Mouse (Mus musculus) cerebellum, postnatal 10 days (tissue): Measurements from ENCODE around the gene Fbf1.
"Not testable (repeated sequence)": the region's sequence is repeated elsewhere in the genome, so short reads cannot be mapped to it uniquely, and the experiment has no call there.

Source experiments
- DNase-seq, 2 experiments: peaks; one replicate each; pipeline ENCODE4 v3.0.0; 2021; ENCODE audit warnings: mixed read lengths in 2 of 2

Fbf1 gene

DNA sequence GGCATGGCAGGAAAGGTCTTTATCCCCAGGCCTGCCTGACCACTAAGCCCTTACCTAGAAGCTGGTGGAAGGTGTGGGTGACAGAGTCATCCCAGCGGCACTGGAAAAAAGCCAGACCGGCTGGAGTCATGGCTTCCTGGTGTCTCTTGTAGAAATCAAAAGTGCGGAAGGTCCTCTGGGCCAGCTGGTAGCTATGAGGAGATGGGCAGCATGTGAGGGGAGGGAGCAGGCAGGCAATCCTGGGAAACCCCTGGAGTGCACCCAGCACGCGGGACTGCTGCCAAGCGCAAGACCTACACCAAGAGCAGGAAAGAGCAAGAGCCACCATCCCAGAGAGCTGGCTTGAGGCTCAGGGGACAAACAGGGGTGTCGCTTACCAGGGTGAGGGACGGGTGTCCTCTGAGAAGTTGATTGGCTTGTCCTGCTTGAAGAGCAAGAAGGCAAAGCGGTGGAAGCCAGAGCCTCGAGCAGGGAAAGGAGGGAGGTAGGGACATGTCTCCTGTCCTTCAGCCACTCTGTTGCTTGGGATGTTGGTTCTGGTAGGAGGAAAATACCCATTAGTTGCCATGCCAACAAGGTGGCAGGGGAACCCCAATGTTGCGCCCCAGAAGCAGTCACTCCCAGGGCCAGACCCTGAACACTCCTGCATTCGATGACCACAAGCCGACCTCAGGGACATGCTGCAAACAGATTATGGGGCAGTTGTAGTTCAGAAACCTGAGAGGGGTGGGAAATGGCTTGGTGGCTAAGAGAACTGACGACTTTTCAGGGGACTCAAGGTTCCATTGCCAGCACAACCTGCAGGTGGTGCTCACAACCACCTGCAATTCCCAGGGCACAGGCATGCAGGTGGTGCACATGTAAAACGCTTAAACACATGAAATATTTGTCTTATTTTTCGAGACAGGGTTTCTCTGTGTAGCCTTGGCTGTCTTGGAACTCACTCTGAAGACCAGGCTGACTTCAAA lies 35.3 kb downstream of the Fbf1 start:
- peak in 1 of 2 experiments; percentile 34 for DNase-seq

DNA sequence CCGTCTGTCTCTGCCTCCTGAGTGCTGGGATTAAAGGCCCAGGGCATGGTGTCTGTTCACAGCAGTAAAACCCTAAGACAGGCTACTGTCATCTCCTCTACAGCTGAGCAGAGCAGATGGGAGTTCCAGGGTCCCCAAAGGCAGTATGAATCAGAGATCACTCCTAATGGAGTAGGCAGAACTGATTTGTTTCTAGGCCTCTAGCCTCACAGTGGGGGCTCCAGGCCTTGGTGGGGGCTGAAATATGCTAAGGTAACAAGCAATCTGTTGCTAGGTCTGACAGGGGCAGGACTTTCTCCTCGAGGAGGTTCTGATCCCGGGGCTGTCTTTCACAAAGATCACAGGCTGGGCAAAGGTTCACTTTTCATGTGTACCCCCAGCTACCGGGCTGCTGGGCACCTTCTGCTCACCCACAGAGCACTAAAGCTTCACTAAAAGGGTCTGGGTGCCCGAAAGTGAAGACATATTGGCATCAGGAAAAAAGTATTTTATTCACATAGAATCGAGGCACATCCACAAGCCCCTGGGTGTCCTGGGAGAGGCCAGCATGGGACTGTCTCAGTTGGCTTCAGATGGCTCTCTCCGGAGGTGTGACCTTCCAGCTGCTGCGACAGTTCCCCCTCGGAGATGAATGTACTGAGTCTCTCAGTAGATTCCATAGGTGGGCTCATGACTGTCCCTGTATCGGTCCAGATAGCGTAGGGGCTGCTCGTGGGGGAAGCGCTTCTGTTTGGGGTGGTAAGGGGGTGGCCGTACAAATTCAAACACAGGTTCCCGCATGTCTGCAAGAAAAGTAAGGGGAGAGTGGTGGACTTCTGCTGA lies 36.4 kb downstream of the Fbf1 start:
- DNase-seq = peak in 1 of 2 experiments; percentile 53

- peak; percentile 92 to 94 for DNase-seq
Measured at GRCm38 (mm10) chr11:116130488-116131205, 37.3 kb downstream of the Fbf1 start, which contains the start of gene Trim65. TSS of gene Trim65 (minus strand) at chr11:116131128.

DNA sequence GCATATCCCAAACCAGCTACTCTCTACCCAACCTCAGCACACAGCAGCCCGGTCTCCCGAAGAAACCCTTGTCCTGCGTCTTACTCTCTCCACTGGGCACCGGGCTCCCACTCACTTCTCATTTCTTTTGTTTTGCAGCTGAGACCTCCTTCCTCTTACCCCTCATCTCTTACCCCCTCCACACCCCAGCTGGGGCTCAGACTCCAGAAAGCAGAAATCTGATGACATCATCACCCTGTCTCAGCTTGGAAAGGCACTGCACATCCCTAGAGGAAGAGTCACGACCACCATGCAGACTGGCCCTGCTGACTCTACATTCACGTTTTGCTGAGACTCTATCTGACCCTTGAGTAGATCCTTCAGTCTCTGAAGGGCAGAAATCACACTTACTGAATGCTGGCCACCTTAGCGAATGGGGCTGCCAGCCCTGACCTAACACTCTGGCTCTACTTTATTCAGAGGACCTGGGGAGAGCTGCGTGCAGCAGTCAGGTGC lies 37.9 kb downstream of the Fbf1 start:
- no peak for DNase-seq

GRCm38 (mm10) chr11:116129091-116129790 lies 38.7 kb downstream of the Fbf1 start:
- DNase-seq = peak in 1 of 2 experiments; percentile 18

DNA sequence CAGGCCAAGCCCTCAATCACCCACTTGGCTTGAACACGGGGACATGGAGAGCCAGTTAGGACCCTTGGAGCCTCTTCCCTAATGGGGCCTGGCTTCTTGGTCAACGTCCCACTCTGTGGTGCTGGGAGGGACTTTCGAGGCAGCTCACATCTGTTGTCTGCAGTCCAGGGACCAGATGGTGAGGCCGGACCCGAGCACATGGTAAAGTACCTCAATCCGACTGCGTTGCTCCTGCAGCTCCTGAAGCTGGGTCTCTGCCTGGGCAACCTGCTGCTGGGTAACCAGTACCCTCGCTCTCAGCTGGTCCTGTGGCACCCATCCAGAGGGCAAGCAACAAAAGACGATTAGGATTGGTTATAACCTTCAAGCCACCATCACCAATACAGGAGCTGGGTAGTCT lies 40.0 kb downstream of the Fbf1 start:
- DNase-seq = peak; percentile 88 to 92

GRCm38 (mm10) chr11:116127156-116127980 lies 40.6 kb downstream of the Fbf1 start, which contains the start of gene Trim47:
TSS of gene Trim47 (minus strand) at chr11:116127210.
- DNase-seq = peak; percentile 85 to 86

GRCm38 (mm10) chr11:116126261-116126660 lies 41.7 kb downstream of the Fbf1 start:
- DNase-seq = no peak

- not testable (repeated sequence) for DNase-seq
Measured at GRCm38 (mm10) chr11:116121731-116122245, 46.2 kb downstream of the Fbf1 start.

DNA sequence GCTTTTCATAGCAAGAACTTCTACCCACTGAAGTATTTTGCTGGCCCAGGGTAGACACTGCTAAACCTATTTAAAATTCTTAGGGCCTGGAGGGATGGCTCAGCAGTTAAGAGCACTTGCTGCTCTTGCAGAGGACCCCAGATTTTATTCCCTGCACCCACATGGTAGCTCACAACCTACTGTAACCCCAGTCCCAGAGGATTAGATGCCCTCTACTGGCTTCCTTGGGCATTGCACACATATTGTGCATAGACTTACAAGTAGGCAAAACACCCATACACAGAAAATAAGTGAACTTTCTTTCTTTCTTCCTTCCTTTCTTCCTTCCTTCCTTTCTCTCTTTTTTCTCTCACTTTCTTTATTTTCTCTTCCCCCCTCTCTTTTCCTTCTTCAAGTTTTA lies 50.1 kb downstream of the Fbf1 start:
- peak in 1 of 2 experiments; percentile 37 for DNase-seq

DNA sequence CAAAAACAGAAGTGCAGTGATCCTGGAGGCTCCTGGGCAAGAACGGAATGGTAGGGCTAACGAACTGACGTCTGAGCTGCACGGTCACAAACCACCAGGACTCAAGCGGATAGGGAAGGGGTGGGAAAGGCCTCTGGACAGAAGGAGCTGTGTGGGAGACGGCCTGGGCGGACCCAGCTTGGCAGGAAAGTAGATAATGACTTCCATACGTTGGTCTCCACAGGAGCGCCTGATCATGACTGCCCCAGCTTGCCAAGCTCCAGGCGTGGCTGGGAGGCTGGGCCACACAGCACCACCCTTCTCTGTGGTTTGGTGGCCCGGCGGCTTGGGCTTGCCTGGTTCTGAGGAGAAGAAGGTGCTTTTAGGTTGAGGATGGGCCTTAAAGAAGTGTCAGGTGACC lies 50.7 kb downstream of the Fbf1 start:
- no peak for DNase-seq

DNA sequence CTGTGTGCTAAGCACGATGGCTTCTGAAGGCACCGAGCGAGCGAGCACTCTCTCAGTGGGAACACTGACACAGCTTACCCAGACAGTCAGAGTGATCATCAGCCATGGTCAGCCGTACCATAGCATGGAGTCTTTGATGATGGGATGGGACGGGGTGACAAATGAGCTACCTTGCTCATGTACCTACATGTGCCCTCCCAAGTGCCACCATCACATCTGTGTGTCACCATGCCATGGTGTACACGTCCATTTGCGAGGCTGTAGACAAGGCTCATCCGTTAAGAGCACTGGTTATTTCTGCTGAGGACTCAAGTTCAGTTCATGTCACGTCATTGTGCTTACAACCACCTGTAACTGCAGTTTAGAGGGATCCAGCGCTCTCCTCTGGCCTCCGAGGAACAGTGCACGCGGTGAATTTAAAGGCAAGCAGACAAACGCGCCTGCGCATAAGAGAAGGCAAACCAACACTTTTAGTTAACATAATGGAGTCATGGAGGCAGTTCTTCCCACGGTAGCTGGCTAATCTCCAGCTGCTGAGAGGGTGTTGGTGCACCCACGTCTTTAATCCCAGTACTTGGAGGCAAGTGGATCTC lies 56.3 kb downstream of the Fbf1 start:
- DNase-seq = no peak

DNA sequence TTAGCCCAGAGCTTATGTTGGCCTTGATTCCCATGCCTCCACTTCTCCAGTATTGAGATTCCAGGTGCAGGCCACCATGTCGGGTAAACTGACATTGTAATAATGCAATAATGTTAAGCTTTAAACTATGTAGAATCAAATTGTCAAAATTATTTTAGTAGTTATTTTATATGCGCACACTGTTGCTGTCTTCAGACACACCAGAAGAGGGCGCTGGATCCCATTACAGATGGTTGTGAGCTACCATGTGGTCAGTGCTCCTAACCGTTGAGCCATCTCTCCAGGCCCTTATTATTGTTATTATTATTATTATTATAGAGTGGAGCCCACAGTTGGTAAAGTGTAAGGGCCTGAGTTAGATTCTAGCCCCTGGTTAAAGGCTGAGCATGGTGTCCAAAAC lies 56.9 kb downstream of the Fbf1 start:
- no peak for DNase-seq

GRCm38 (mm10) chr11:116110540-116110939 lies 57.4 kb downstream of the Fbf1 start:
- no peak for DNase-seq

DNA sequence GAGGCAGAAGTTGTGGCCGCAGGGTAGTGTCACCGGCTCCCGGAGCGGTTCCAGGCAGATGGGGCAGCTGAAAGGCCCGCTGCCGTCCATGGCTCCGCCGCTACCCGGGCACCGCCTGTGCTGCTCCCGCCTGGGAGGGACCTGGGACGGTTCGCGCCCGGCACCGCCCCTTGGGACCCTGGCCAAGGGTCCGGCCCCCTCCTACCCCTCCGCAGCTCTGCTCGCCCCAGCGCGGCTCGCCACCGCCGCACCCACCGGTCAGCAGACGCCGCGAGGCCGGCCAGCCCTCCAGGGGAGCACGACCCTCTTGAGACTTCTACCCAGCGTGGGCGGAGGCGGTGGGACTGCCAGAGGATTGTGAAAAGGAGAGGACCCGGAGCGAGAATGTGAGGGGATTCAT lies 57.8 kb downstream of the Fbf1 start:
- DNase-seq = peak; percentile 47 to 60

GRCm38 (mm10) chr11:116109441-116110081 lies 58.4 kb downstream of the Fbf1 start:
- DNase-seq = peak; percentile 44 to 49

DNA sequence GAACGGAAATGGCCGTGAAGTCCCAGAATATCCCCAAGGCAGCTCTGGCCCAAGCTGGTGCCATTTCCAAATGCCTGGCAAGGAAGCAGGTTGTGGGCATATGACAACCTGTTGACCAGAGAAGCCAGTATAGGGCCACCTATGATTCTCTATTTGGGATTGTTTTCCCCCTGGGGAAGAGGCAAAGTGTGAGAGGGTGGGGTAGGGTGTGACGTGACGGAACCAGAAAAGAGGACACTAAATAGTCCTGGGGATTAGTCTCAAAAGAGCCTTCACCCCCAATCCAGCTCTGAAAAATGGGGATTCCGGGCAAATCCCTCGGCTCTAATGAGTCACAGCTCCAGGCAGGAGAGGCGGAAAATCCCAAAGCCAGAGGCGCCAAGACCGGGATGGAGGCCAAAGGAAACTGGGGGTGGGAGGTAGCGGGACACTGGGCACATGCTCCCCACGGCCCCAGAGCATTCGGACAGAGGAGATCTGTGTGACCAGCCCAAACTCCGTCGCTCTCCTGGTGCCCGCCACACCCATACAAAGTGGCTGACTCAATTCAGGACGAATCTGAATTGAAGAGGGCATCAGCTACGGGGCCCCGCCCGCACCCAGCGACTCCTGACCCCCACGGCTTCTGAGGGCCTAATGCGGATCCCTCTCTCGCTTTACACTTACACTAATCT lies 59.4 kb downstream of the Fbf1 start:
- DNase-seq = peak; percentile 46 to 59

DNA sequence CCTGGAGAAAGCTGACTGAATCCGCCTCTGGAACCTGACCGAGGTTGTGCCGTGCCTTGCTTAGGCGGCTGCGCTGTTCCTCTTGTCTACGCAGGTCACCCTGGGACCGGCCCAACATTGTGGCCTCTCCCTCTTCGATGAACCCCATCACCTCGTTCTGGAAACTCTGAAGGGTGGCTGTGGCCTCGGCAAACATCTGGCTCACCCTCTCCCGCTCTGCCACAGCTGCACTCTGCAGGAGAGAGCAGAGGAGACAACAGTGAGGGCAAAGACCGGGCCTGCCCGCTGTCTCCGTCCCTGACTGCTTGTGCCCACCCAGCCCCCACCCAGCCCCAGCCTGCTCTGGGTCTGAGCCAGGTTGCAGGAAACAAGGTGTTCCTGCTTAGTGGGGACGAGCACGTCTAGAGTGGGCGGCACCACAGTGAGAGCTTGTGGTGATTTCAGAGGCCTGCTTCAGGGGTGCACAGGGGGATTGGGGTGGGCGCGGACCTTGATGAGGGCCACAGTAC lies 60.1 kb downstream of the Fbf1 start:
- DNase-seq = no peak
